Mouse (Mus musculus): ENCODE measurements at regions not wholly inside any gene's neighbourhood (a gene's known extent, or its start where the extent isn't known, plus 50 kb on each side); places are given as distances from the start of the nearest gene placed in this dataset.

GRCm38 (mm10) chr15:5459580-5459979, 215.6 kb upstream of the Ptger4 start:
- TF ChIP-seq CTCF (IDR thresholded peaks at IDR 0.05; ENCODE audit: low read depth) (no peak), EP300 (IDR thresholded peaks at IDR 0.05; ENCODE audit: low read depth) (no peak)

Data from liver, postnatal 0 days (tissue).